Mouse (Mus musculus) stomach, embryonic 14.5 days (tissue): Measurements from ENCODE around the gene Cldn2. TPM values are rescaled to one million over a fixed set of nuclear protein-coding genes. Genes with fewer than 3 reads are reported as not detected.

Experiments
- ATAC-seq: fragments of 200-750 bp; cut with Nextera tagmentation; 2 replicates; pipeline ENCODE4 v1.8.0; 2017; ENCODE audit warnings: low read depth, moderate TSS enrichment; ENCODE audit not compliant: insufficient number of reproducible peaks, insufficient read depth, low FRiP score
- H3K27ac ChIP-seq: fragments of 300-500 bp; sonication (generic); 2 replicates; pipeline ENCODE4 v1.5.1; 2014; ENCODE audit warnings: mild to moderate bottlenecking, low read length, moderate library complexity, mixed read lengths
- H3K27me3 ChIP-seq: fragments of 300-500 bp; sonication (generic); 2 replicates; pipeline ENCODE4 v1.6.1; 2014; ENCODE audit warnings: low read length, control low read depth, mixed read lengths; ENCODE audit not compliant: control insufficient read depth, insufficient read depth
- H3K36me3 ChIP-seq: fragments of 300-500 bp; sonication (generic); 2 replicates; pipeline ENCODE4 v1.6.1; 2014; ENCODE audit warnings: mild to moderate bottlenecking, control low read depth, low read length, moderate library complexity, mixed read lengths; ENCODE audit not compliant: control insufficient read depth, insufficient read depth
- H3K4me1 ChIP-seq: fragments of 300-500 bp; sonication (generic); 2 replicates; pipeline ENCODE4 v1.6.1; 2014; ENCODE audit warnings: low read length, control low read depth, mixed read lengths; ENCODE audit not compliant: control insufficient read depth, insufficient read depth
- H3K4me2 ChIP-seq: fragments of 300-500 bp; sonication (generic); replicated peaks from 2 replicates; pipeline ENCODE4 v1.6.1; 2014; ENCODE audit warnings: low read depth, low read length, control low read depth
- H3K4me3 ChIP-seq: fragments of 300-500 bp; sonication (generic); 2 replicates; pipeline ENCODE4 v1.5.1; 2014; ENCODE audit warnings: low read depth, low read length, control low read depth
- H3K9ac ChIP-seq: fragments of 300-500 bp; sonication (generic); replicated peaks from 2 replicates; pipeline ENCODE4 v1.6.1; 2014; ENCODE audit warnings: low read depth, mild to moderate bottlenecking, control low read depth, low read length, moderate library complexity, mixed read lengths
- H3K9me3 ChIP-seq: fragments of 300-500 bp; sonication (generic); 2 replicates; pipeline ENCODE4 v1.6.1; 2016; ENCODE audit warnings: low read depth, low read length, control low read depth; ENCODE audit not compliant: control insufficient read depth
- WGBS: fragments of 180-500 bp; shearing (Covaris S2); extraction: QIAGEN DNeasy Blood & Tissue Kit; methylation state at CpG from one replicate; pipeline ENCODE4 v1.1.7; 2014; 5-methylcytosine and 5-hydroxymethylcytosine counted together
- polyA plus RNA-seq: library from polyadenylated mRNA; unstranded; fragments of >200 nt; fragmentation: Nextera tagmentation; extraction: Ambion mirVana; gene quantifications from 2 replicates; pipeline ENCODE4 v1.2.1, GENCODE M21; 2014

Gene Cldn2
- polyA plus RNA-seq, 1 experiment from 2014 or later = 0.45 TPM

GRCm38 (mm10) chrX:139796037-139796436 lies 4.6 kb upstream of the Cldn2 start:
- ATAC-seq = no peak
- H3K9ac ChIP-seq = no peak overlapping the region
- H3K9me3 ChIP-seq = no peaks in the 10 kb centered on the region
- H3K27me3 ChIP-seq = no peaks in the 10 kb centered on the region
- H3K4me3 ChIP-seq = no peak overlapping the region
- H3K27ac ChIP-seq = no peak overlapping the region
- no peaks in the 10 kb centered on the region for H3K36me3 ChIP-seq
- H3K4me2 ChIP-seq = no peak overlapping the region
- WGBS = 89% methylated on average over 6 of the region's 6 CpGs
- no peaks in the 10 kb centered on the region for H3K4me1 ChIP-seq

- H3K9ac ChIP-seq = no peak overlapping the region
- 69% methylated on average over 9 of the region's 9 CpGs for WGBS
- ATAC-seq = no peak
- H3K36me3 ChIP-seq = no peaks in the 10 kb centered on the region
- H3K27ac ChIP-seq = no peak overlapping the region
- no peak overlapping the region for H3K4me2 ChIP-seq
- H3K27me3 ChIP-seq = no peaks in the 10 kb centered on the region
- no peaks in the 10 kb centered on the region for H3K4me1 ChIP-seq
- H3K9me3 ChIP-seq = no peaks in the 10 kb centered on the region
- H3K4me3 ChIP-seq = no peak overlapping the region
Measured at GRCm38 (mm10) chrX:139797875-139798274, 2.8 kb upstream of the Cldn2 start.

GRCm38 (mm10) chrX:139799953-139800352 lies 675 bp upstream of the Cldn2 start:
- H3K4me1 ChIP-seq = no peaks in the 10 kb centered on the region
- no peak overlapping the region for H3K9ac ChIP-seq
- H3K4me3 ChIP-seq = no peak overlapping the region
- H3K27me3 ChIP-seq = no peaks in the 10 kb centered on the region
- WGBS = 66% methylated on average over 3 of the region's 3 CpGs
- no peak for ATAC-seq
- no peak overlapping the region for H3K27ac ChIP-seq
- H3K4me2 ChIP-seq = no peak overlapping the region
- no peaks in the 10 kb centered on the region for H3K9me3 ChIP-seq
- no peaks in the 10 kb centered on the region for H3K36me3 ChIP-seq

GRCm38 (mm10) chrX:139803028-139803427 lies 2.4 kb downstream of the Cldn2 start:
- ATAC-seq = no peak
- Histone ChIP-seq H3K9ac (no peak overlapping the region), H3K27ac (no peak overlapping the region), H3K9me3 (no peaks in the 10 kb centered on the region), H3K4me2 (no peak overlapping the region), H3K36me3 (no peaks in the 10 kb centered on the region), H3K4me1 (no peaks in the 10 kb centered on the region), H3K4me3 (no peak overlapping the region), H3K27me3 (no peaks in the 10 kb centered on the region)
- 74% methylated on average over 2 of the region's 2 CpGs for WGBS

GRCm38 (mm10) chrX:139805918-139806317 lies 5.3 kb downstream of the Cldn2 start:
- Histone ChIP-seq H3K4me2 (no peak overlapping the region), H3K9me3 (no peaks in the 10 kb centered on the region), H3K27me3 (no peaks in the 10 kb centered on the region), H3K4me1 (no peaks in the 10 kb centered on the region), H3K9ac (no peak overlapping the region), H3K27ac (no peak overlapping the region), H3K36me3 (no peaks in the 10 kb centered on the region), H3K4me3 (no peak overlapping the region)
- 78% methylated on average over 4 of the region's 4 CpGs for whole genome bisulfite sequencing
- no peak for ATAC-seq

- no peaks in the 10 kb centered on the region for H3K36me3 ChIP-seq
- H3K27ac ChIP-seq = no peak overlapping the region
- no peak overlapping the region for H3K9ac ChIP-seq
- no peak for ATAC-seq
- no peaks in the 10 kb centered on the region for H3K27me3 ChIP-seq
- no peaks in the 10 kb centered on the region for H3K4me1 ChIP-seq
- H3K4me2 ChIP-seq = no peak overlapping the region
- 76% methylated on average over 2 of the region's 2 CpGs for WGBS
- H3K4me3 ChIP-seq = no peak overlapping the region
- H3K9me3 ChIP-seq = no peaks in the 10 kb centered on the region
Measured at GRCm38 (mm10) chrX:139807391-139807790, 6.8 kb downstream of the Cldn2 start.

GRCm38 (mm10) chrX:139808085-139808484 lies 7.5 kb downstream of the Cldn2 start:
- H3K27me3 ChIP-seq = no peaks in the 10 kb centered on the region
- no peak overlapping the region for H3K9ac ChIP-seq
- no peak overlapping the region for H3K27ac ChIP-seq
- no peaks in the 10 kb centered on the region for H3K36me3 ChIP-seq
- no peak overlapping the region for H3K4me3 ChIP-seq
- no peaks in the 10 kb centered on the region for H3K9me3 ChIP-seq
- no peaks in the 10 kb centered on the region for H3K4me1 ChIP-seq
- no peak for ATAC-seq
- no peak overlapping the region for H3K4me2 ChIP-seq
- 48% methylated on average over 4 of the region's 4 CpGs for WGBS

GRCm38 (mm10) chrX:139808501-139808900 lies 7.9 kb downstream of the Cldn2 start:
- Histone ChIP-seq H3K9ac (no peak overlapping the region), H3K9me3 (no peaks in the 10 kb centered on the region), H3K27ac (no peak overlapping the region), H3K36me3 (no peaks in the 10 kb centered on the region), H3K4me3 (no peak overlapping the region), H3K4me2 (no peak overlapping the region), H3K27me3 (no peaks in the 10 kb centered on the region), H3K4me1 (no peaks in the 10 kb centered on the region)
- 84% methylated on average over 10 of the region's 10 CpGs for WGBS
- no peak for ATAC-seq

- Histone ChIP-seq H3K27me3 (no peaks in the 10 kb centered on the region), H3K4me3 (no peak overlapping the region), H3K27ac (no peak overlapping the region), H3K9ac (no peak overlapping the region), H3K4me2 (no peak overlapping the region), H3K4me1 (no peaks in the 10 kb centered on the region), H3K36me3 (no peaks in the 10 kb centered on the region), H3K9me3 (no peaks in the 10 kb centered on the region)
- ATAC-seq = no peak
- 58% methylated on average over 3 of the region's 3 CpGs for WGBS
Measured at GRCm38 (mm10) chrX:139812636-139813298, 12.1 kb downstream of the Cldn2 start.
